Mouse (Mus musculus) embryonic fibroblast, embryonic 13.5 days (primary cell): ENCODE data around the gene Pik3c2b.

Source experiments
- CTCF ChIP-seq: IDR thresholded peaks from 2 replicates; pipeline ENCODE4 v1.5.1; 2011; ENCODE audit warnings: mild to moderate bottlenecking, control low read depth, low read length, moderate library complexity, borderline replicate concordance; ENCODE audit not compliant: insufficient read depth
- POLR2A ChIP-seq: IDR thresholded peaks from 2 replicates; pipeline ENCODE4 v1.6.1; 2011; ENCODE audit warnings: low read depth, mild to moderate bottlenecking, control low read depth, low read length, moderate library complexity

GRCm38 (mm10) chr1:133091483-133091882, 46.0 kb downstream of the Pik3c2b start:
- TF ChIP-seq CTCF: no peak
- no peak for TF ChIP-seq POLR2A
